Mouse (Mus musculus) T-helper 1 cell (primary cell): ENCODE measurements around the gene Abr.

Experiments used
- in situ Hi-C: fragments of 300-600 bp; cut with MboI, MseI; formaldehyde crosslinking; loops from one replicate; pipeline ENCODE4 v1.15.1; 2025; ENCODE audit warnings: high pct_unique_total_duplicates

Gene Abr

GRCm38 (mm10) chr11:76495127-76496028 is 126.7 kb downstream of the Abr start:
- in situ Hi-C loops, result loop anchor here (10.0 kb wide), 1 partner anchor 471 kb away; the partner anchor contains the start of gene Rflnb

GRCm38 (mm10) chr11:76494360-76495126 is 127.6 kb downstream of the Abr start:
- in situ Hi-C loops, result loop anchor here (10.0 kb wide), 1 partner anchor 470 kb away; the partner anchor contains the start of gene Rflnb

GRCm38 (mm10) chr11:76493811-76494274 is 128.3 kb downstream of the Abr start:
- in situ Hi-C loops, result loop anchor here (10.0 kb wide), 1 partner anchor 469 kb away; the partner anchor contains the start of gene Rflnb

GRCm38 (mm10) chr11:76493167-76493566 is 128.9 kb downstream of the Abr start:
- in situ Hi-C loops, result loop anchor here (10.0 kb wide), 1 partner anchor 468 kb away; the partner anchor contains the start of gene Rflnb

GRCm38 (mm10) chr11:76491817-76492216 is 130.3 kb downstream of the Abr start:
- in situ Hi-C loops, result loop anchor here (10.0 kb wide), 1 partner anchor 467 kb away; the partner anchor contains the start of gene Rflnb

GRCm38 (mm10) chr11:76489407-76489806 is 132.7 kb downstream of the Abr start:
- in situ Hi-C loops, result no loop called here

- in situ Hi-C loops, result no loop called here
These were observed 135.1 kb downstream of the Abr start for GRCm38 (mm10) chr11:76487024-76487423.

GRCm38 (mm10) chr11:76484033-76484432 is 138.1 kb downstream of the Abr start:
- in situ Hi-C loops, result no loop called here

GRCm38 (mm10) chr11:76483171-76483727 is 138.9 kb downstream of the Abr start:
- in situ Hi-C loops, result no loop called here

- in situ Hi-C loops, result no loop called here
These were observed 139.4 kb downstream of the Abr start for GRCm38 (mm10) chr11:76482697-76483096.

GRCm38 (mm10) chr11:76482183-76482582 is 139.9 kb downstream of the Abr start:
- in situ Hi-C loops, result no loop called here

GRCm38 (mm10) chr11:76479729-76480128 is 142.4 kb downstream of the Abr start:
- in situ Hi-C loops, result no loop called here

GRCm38 (mm10) chr11:76478676-76479655 is 143.1 kb downstream of the Abr start:
- in situ Hi-C loops, result no loop called here

- in situ Hi-C loops, result no loop called here
These were observed 145.0 kb downstream of the Abr start for GRCm38 (mm10) chr11:76477095-76477525.

GRCm38 (mm10) chr11:76476376-76477094 is 145.6 kb downstream of the Abr start:
- in situ Hi-C loops, result no loop called here

- in situ Hi-C loops, result no loop called here
These were observed 149.5 kb downstream of the Abr start for GRCm38 (mm10) chr11:76472617-76473016.

GRCm38 (mm10) chr11:76469311-76469998 is 152.7 kb downstream of the Abr start:
- in situ Hi-C loops, result no loop called here

GRCm38 (mm10) chr11:76468347-76468746 is 153.8 kb downstream of the Abr start:
- in situ Hi-C loops, result no loop called here

GRCm38 (mm10) chr11:76467487-76468005 is 154.6 kb downstream of the Abr start:
- in situ Hi-C loops, result no loop called here
